Mouse (Mus musculus) liver, embryonic 13.5 days (tissue): ENCODE data around the gene Coa6. TPM values are rescaled to one million over a fixed set of nuclear protein-coding genes. Genes with fewer than 3 reads are reported as not detected.
"Not testable (repeated sequence)": the region's sequence is repeated elsewhere in the genome, so short reads cannot be mapped to it uniquely, and the experiment has no call there.

Experiments
- ATAC-seq: fragments of 200-750 bp; cut with Nextera tagmentation; 2 replicates; pipeline ENCODE4 v1.8.0; 2017; ENCODE audit warnings: low read depth, mild to moderate bottlenecking, moderate number of reproducible peaks, moderate library complexity
- DNase-seq: peaks from one replicate; pipeline ENCODE4 v3.0.0; 2022
- H3K27ac ChIP-seq: fragments of 300-500 bp; sonication (generic); 2 replicates; pipeline ENCODE4 v1.5.1; 2015; ENCODE audit warnings: moderate library complexity, mild to moderate bottlenecking, inconsistent platforms
- H3K27me3 ChIP-seq: fragments of 300-500 bp; sonication (generic); 2 replicates; pipeline ENCODE4 v1.6.1; 2015; ENCODE audit warnings: mild to moderate bottlenecking, inconsistent platforms
- H3K36me3 ChIP-seq: fragments of 300-500 bp; sonication (generic); 2 replicates; pipeline ENCODE4 v1.6.1; 2015; ENCODE audit warnings: mild to moderate bottlenecking, inconsistent platforms
- H3K4me1 ChIP-seq: fragments of 300-500 bp; sonication (generic); replicated peaks from 2 replicates; pipeline ENCODE4 v1.6.1; 2015; ENCODE audit warnings: inconsistent platforms
- H3K4me2 ChIP-seq: fragments of 300-500 bp; sonication (generic); 2 replicates; pipeline ENCODE4 v1.6.1; 2015; ENCODE audit warnings: inconsistent platforms, mild to moderate bottlenecking, moderate library complexity
- H3K4me3 ChIP-seq: fragments of 300-500 bp; sonication (generic); replicated peaks from 2 replicates; pipeline ENCODE4 v1.5.1; 2015; ENCODE audit warnings: mild to moderate bottlenecking, inconsistent platforms
- H3K9ac ChIP-seq: fragments of 300-500 bp; sonication (generic); 2 replicates; pipeline ENCODE4 v1.6.1; 2015; ENCODE audit warnings: mild to moderate bottlenecking, inconsistent platforms
- H3K9me3 ChIP-seq: fragments of 300-500 bp; sonication (generic); replicated peaks from 2 replicates; pipeline ENCODE4 v1.6.1; 2016; ENCODE audit warnings: inconsistent platforms
- WGBS: fragments of 180-500 bp; shearing (Covaris S2); methylation state at CpG from one replicate; pipeline ENCODE4 v1.1.7; 2015; ENCODE audit not compliant: insufficient replicate concordance; 5-methylcytosine and 5-hydroxymethylcytosine counted together
- polyA plus RNA-seq: library from polyadenylated mRNA; unstranded; fragments of >200 nt; fragmentation: Nextera tagmentation; extraction: Ambion mirVana; gene quantifications from 2 replicates; pipeline ENCODE4 v1.2.1, GENCODE M21; 2015

The Coa6 gene
- 39.8 and 46.5 TPM in 2 replicates for polyA plus RNA-seq

GRCm38 (mm10) chr8:126422174-126422919 is at the start of gene Coa6:
Gene Coa6, plus strand, starts transcription at chr8:126422515.
- Histone ChIP-seq H3K9me3 (no peaks in the 10 kb centered on the region), H3K36me3 (peaks cover 23% of the 10 kb centered on the region), H3K4me2 (peak within 1 kb of the TSS; percentile 94), H3K4me3 (peak within 1 kb of the TSS; percentile 86), H3K4me1 (peaks cover 29% of the 10 kb centered on the region), H3K27ac (peak within 1 kb of the TSS; percentile 80), H3K9ac (peak within 1 kb of the TSS; percentile 90), H3K27me3 (no peaks in the 10 kb centered on the region)
- DNase-seq (peak; percentile 97), ATAC-seq (peak; percentile 98)
- under 1% methylated on average over 61 of the region's 61 CpGs for WGBS

- WGBS: 49% methylated on average over 6 of the region's 6 CpGs
- Histone ChIP-seq H3K9ac (no peak overlapping the region), H3K36me3 (no peaks in the 10 kb centered on the region), H3K9me3 (no peaks in the 10 kb centered on the region), H3K27ac (no peak overlapping the region), H3K4me1 (no peaks in the 10 kb centered on the region), H3K4me3 (no peak overlapping the region), H3K27me3 (no peaks in the 10 kb centered on the region), H3K4me2 (no peak overlapping the region)
- DNase-seq: no peak
- no peak for ATAC-seq
Observed at GRCm38 (mm10) chr8:126379580-126379979, 42.7 kb upstream of the Coa6 start.

- Histone ChIP-seq H3K4me3 (no peak overlapping the region), H3K4me2 (no peak overlapping the region), H3K27me3 (no peaks in the 10 kb centered on the region), H3K9ac (no peak overlapping the region), H3K9me3 (no peaks in the 10 kb centered on the region), H3K36me3 (no peaks in the 10 kb centered on the region), H3K4me1 (no peaks in the 10 kb centered on the region), H3K27ac (no peak overlapping the region)
- WGBS: 20% methylated on average over 2 of the region's 2 CpGs
- DNase-seq: no peak
- ATAC-seq: no peak
Observed at GRCm38 (mm10) chr8:126380141-126380540, 42.2 kb upstream of the Coa6 start.

- no peak overlapping the region for H3K4me2 ChIP-seq
- no peaks in the 10 kb centered on the region for H3K4me1 ChIP-seq
- DNase-seq (no peak), ATAC-seq (no peak)
- no peaks in the 10 kb centered on the region for H3K9me3 ChIP-seq
- no peak overlapping the region for H3K9ac ChIP-seq
- H3K27me3 ChIP-seq: no peaks in the 10 kb centered on the region
- H3K27ac ChIP-seq: no peak overlapping the region
- 70% methylated on average over 7 of the region's 7 CpGs for WGBS
- H3K4me3 ChIP-seq: no peak overlapping the region
- no peaks in the 10 kb centered on the region for H3K36me3 ChIP-seq
Observed at GRCm38 (mm10) chr8:126381299-126381698, 41.0 kb upstream of the Coa6 start.

- DNase-seq: no peak
- Histone ChIP-seq H3K4me1 (no peaks in the 10 kb centered on the region), H3K4me3 (no peak overlapping the region), H3K9ac (no peak overlapping the region), H3K27ac (no peak overlapping the region), H3K27me3 (no peaks in the 10 kb centered on the region), H3K4me2 (no peak overlapping the region), H3K9me3 (no peaks in the 10 kb centered on the region), H3K36me3 (no peaks in the 10 kb centered on the region)
- ATAC-seq: no peak
- 29% methylated on average over 14 of the region's 14 CpGs for WGBS
Observed at GRCm38 (mm10) chr8:126382216-126382615, 40.1 kb upstream of the Coa6 start.

GRCm38 (mm10) chr8:126382749-126383148 is 39.6 kb upstream of the Coa6 start:
- H3K4me2 ChIP-seq: no peak overlapping the region
- H3K9me3 ChIP-seq: no peaks in the 10 kb centered on the region
- no peaks in the 10 kb centered on the region for H3K36me3 ChIP-seq
- DNase-seq (no peak), ATAC-seq (no peak)
- 35% methylated on average over 5 of the region's 5 CpGs for whole genome bisulfite sequencing
- H3K9ac ChIP-seq: no peak overlapping the region
- no peak overlapping the region for H3K4me3 ChIP-seq
- H3K4me1 ChIP-seq: no peaks in the 10 kb centered on the region
- no peak overlapping the region for H3K27ac ChIP-seq
- H3K27me3 ChIP-seq: no peaks in the 10 kb centered on the region

- DNase-seq (no peak), ATAC-seq (no peak)
- Histone ChIP-seq H3K36me3 (no peaks in the 10 kb centered on the region), H3K27me3 (no peaks in the 10 kb centered on the region), H3K9ac (no peak overlapping the region), H3K4me3 (no peak overlapping the region), H3K27ac (no peak overlapping the region), H3K4me2 (no peak overlapping the region), H3K4me1 (no peaks in the 10 kb centered on the region), H3K9me3 (no peaks in the 10 kb centered on the region)
- 78% methylated on average over 4 of the region's 4 CpGs for WGBS
Observed at GRCm38 (mm10) chr8:126387566-126387965, 34.7 kb upstream of the Coa6 start.

- Histone ChIP-seq H3K9me3 (no peaks in the 10 kb centered on the region), H3K27ac (no peak overlapping the region), H3K4me2 (no peak overlapping the region), H3K36me3 (no peaks in the 10 kb centered on the region), H3K4me3 (no peak overlapping the region), H3K9ac (no peak overlapping the region), H3K4me1 (no peaks in the 10 kb centered on the region), H3K27me3 (no peaks in the 10 kb centered on the region)
- DNase-seq (no peak), ATAC-seq (no peak)
- WGBS: 48% methylated on average over 2 of the region's 2 CpGs
Observed at GRCm38 (mm10) chr8:126391541-126391940, 30.8 kb upstream of the Coa6 start.

- Histone ChIP-seq H3K9me3 (no peaks in the 10 kb centered on the region), H3K4me2 (no peak overlapping the region), H3K27me3 (no peaks in the 10 kb centered on the region), H3K4me1 (no peaks in the 10 kb centered on the region), H3K4me3 (no peak overlapping the region), H3K36me3 (no peaks in the 10 kb centered on the region), H3K27ac (no peak overlapping the region), H3K9ac (no peak overlapping the region)
- 66% methylated on average over 9 of the region's 9 CpGs for whole genome bisulfite sequencing
- ATAC-seq (no peak), DNase-seq (no peak)
Observed at GRCm38 (mm10) chr8:126395386-126395785, 26.9 kb upstream of the Coa6 start.

GRCm38 (mm10) chr8:126395917-126396316 is 26.4 kb upstream of the Coa6 start:
- Histone ChIP-seq H3K9me3 (no peaks in the 10 kb centered on the region), H3K4me3 (no peak overlapping the region), H3K27me3 (no peaks in the 10 kb centered on the region), H3K9ac (no peak overlapping the region), H3K4me2 (no peak overlapping the region), H3K27ac (no peak overlapping the region), H3K36me3 (no peaks in the 10 kb centered on the region), H3K4me1 (no peaks in the 10 kb centered on the region)
- 66% methylated on average over 5 of the region's 5 CpGs for WGBS
- DNase-seq (no peak), ATAC-seq (no peak)

- Histone ChIP-seq H3K27me3 (no peaks in the 10 kb centered on the region), H3K27ac (no peak overlapping the region), H3K4me1 (no peaks in the 10 kb centered on the region), H3K4me3 (no peak overlapping the region), H3K4me2 (no peak overlapping the region), H3K9ac (no peak overlapping the region), H3K9me3 (no peaks in the 10 kb centered on the region), H3K36me3 (no peaks in the 10 kb centered on the region)
- DNase-seq: no peak
- WGBS: 61% methylated on average over 3 of the region's 3 CpGs
- ATAC-seq: no peak
Observed at GRCm38 (mm10) chr8:126398349-126398748, 24.0 kb upstream of the Coa6 start.

- not testable (repeated sequence) for DNase-seq, H3K27me3 ChIP-seq, H3K36me3 ChIP-seq, H3K4me1 ChIP-seq, H3K27ac ChIP-seq, H3K9ac ChIP-seq, H3K4me2 ChIP-seq, H3K9me3 ChIP-seq, H3K4me3 ChIP-seq, ATAC-seq
Observed at GRCm38 (mm10) chr8:126404550-126404949, 17.8 kb upstream of the Coa6 start.
